Mouse (Mus musculus) retina, embryonic 14.5 days (tissue): Measurements from ENCODE around the gene Trpt1.

Source experiments
- DNase-seq: peaks from one replicate; pipeline ENCODE4 v3.0.0-alpha.2; 2015; ENCODE audit warnings: low spot score

Gene Trpt1

GRCm38 (mm10) chr19:6993011-6993770, 2.7 kb upstream of the Trpt1 start:
- DNase-seq: no peak

- no peak for DNase-seq
Observed at GRCm38 (mm10) chr19:6994002-6994401, 1.9 kb upstream of the Trpt1 start.

- no peak for DNase-seq
Observed at GRCm38 (mm10) chr19:6994489-6994888, 1.4 kb upstream of the Trpt1 start.

- no peak for DNase-seq
Observed at GRCm38 (mm10) chr19:6995255-6995991, 508 bp upstream of the Trpt1 start.

GRCm38 (mm10) chr19:6997721-6998290, 1.9 kb downstream of the Trpt1 start:
- no peak for DNase-seq

- DNase-seq: no peak
Observed at GRCm38 (mm10) chr19:6999360-7000063, 3.6 kb downstream of the Trpt1 start.

- no peak for DNase-seq
Observed at GRCm38 (mm10) chr19:7006892-7007593, 11.1 kb downstream of the Trpt1 start.

GRCm38 (mm10) chr19:7012426-7012825, 16.5 kb downstream of the Trpt1 start:
- DNase-seq: no peak

GRCm38 (mm10) chr19:7013984-7014383, 18.1 kb downstream of the Trpt1 start:
- DNase-seq: no peak

GRCm38 (mm10) chr19:7014481-7015135, 18.7 kb downstream of the Trpt1 start:
- DNase-seq: no peak

GRCm38 (mm10) chr19:7017541-7018457, 21.9 kb downstream of the Trpt1 start:
- DNase-seq: no peak

GRCm38 (mm10) chr19:7018546-7018945, 22.6 kb downstream of the Trpt1 start:
- DNase-seq: no peak

GRCm38 (mm10) chr19:7019191-7019590, 23.3 kb downstream of the Trpt1 start, which contains the start of gene Fermt3:
Gene Fermt3, minus strand, starts transcription at chr19:7019469.
- DNase-seq: no peak

GRCm38 (mm10) chr19:7020224-7020641, 24.3 kb downstream of the Trpt1 start:
- peak; percentile 81 for DNase-seq

GRCm38 (mm10) chr19:7029531-7029930, 33.6 kb downstream of the Trpt1 start:
- DNase-seq: no peak

- no peak for DNase-seq
Observed at GRCm38 (mm10) chr19:7034006-7034405, 38.1 kb downstream of the Trpt1 start.

GRCm38 (mm10) chr19:7039088-7039720, 43.3 kb downstream of the Trpt1 start:
- DNase-seq: peak; percentile 71

GRCm38 (mm10) chr19:7039841-7040636, 44.1 kb downstream of the Trpt1 start, which contains the start of gene Stip1:
Gene Stip1, minus strand, starts transcription at chr19:7039967.
- peak; percentile 100 for DNase-seq
